Mouse (Mus musculus): ENCODE measurements at regions not wholly inside any gene's neighbourhood (a gene's known extent, or its start where the extent isn't known, plus 50 kb on each side); places are given as distances from the start of the nearest gene placed in this dataset.

Small RNA genes lying in the stretch of these regions (microRNA-seq; reads per million reads assigned to microRNA genes)
- 0 reads per million in 2 experiments for gene Gm22406
- 0 reads per million in 2 experiments for gene Mir6390

Measured in layer of hippocampus, postnatal 10 days (tissue).